Mouse (Mus musculus) cortical plate, adult 2 months (tissue): ENCODE measurements around the gene Tmem26. TPM values are rescaled to one million over a fixed set of nuclear protein-coding genes. Genes with fewer than 3 reads are reported as not detected.

Source experiments
- H3K27ac ChIP-seq: fragments of 200-500 bp; 2 replicates; pipeline ENCODE4 v1.5.1; 2012; ENCODE audit warnings: low read length, control low read depth, inconsistent platforms; ENCODE audit not compliant: insufficient read depth
- H3K4me1 ChIP-seq: fragments of 200-500 bp; 2 replicates; pipeline ENCODE4 v1.6.1; 2011; ENCODE audit warnings: low read length; ENCODE audit not compliant: control insufficient read depth, insufficient read depth
- H3K4me3 ChIP-seq: fragments of 200-500 bp; 2 replicates; pipeline ENCODE4 v1.5.1; 2011; ENCODE audit warnings: mild to moderate bottlenecking, low read length, control low read depth; ENCODE audit not compliant: insufficient read depth
- CTCF ChIP-seq: fragments of 200-500 bp; IDR thresholded peaks from 2 replicates; pipeline ENCODE4 v1.5.1; 2011; ENCODE audit warnings: mild to moderate bottlenecking, control low read depth, low read length; ENCODE audit not compliant: insufficient read depth; ENCODE audit errors: extremely low read depth
- POLR2A ChIP-seq: fragments of 200-500 bp; IDR thresholded peaks from 2 replicates; pipeline ENCODE4 v1.6.1; 2011; ENCODE audit warnings: mild to moderate bottlenecking, low read length, control low read depth; ENCODE audit not compliant: insufficient read depth; ENCODE audit errors: extremely low read depth
- polyA plus RNA-seq: library from polyadenylated mRNA; depleted of rRNA; stranded (reverse); fragments of >200 nt; gene quantifications from 2 replicates; pipeline ENCODE4 v1.2.3, GENCODE M21; 2012

The Tmem26 gene
- polyA plus RNA-seq, 1 experiment, result 0.02 TPM

GRCm38 (mm10) chr10:68740251-68740650 is 16.8 kb downstream of the Tmem26 start:
- H3K27ac ChIP-seq, result no peak overlapping the region
- H3K4me3 ChIP-seq, result no peak overlapping the region
- H3K4me1 ChIP-seq, result no peaks in the 10 kb centered on the region
- TF ChIP-seq POLR2A (no peak), CTCF (no peak)

GRCm38 (mm10) chr10:68750921-68751320 is 27.5 kb downstream of the Tmem26 start:
- no peak for TF ChIP-seq POLR2A
- no peak for TF ChIP-seq CTCF
- no peaks in the 10 kb centered on the region for H3K4me1 ChIP-seq
- no peak overlapping the region for H3K27ac ChIP-seq
- no peak overlapping the region for H3K4me3 ChIP-seq

- Histone ChIP-seq H3K4me3 (no peak overlapping the region), H3K4me1 (no peaks in the 10 kb centered on the region), H3K27ac (no peak overlapping the region)
- no peak for TF ChIP-seq POLR2A
- TF ChIP-seq CTCF, result peak; percentile 27; the same call in 1 of the 2 replicates
Observed at GRCm38 (mm10) chr10:68759238-68759637, 35.8 kb downstream of the Tmem26 start.

GRCm38 (mm10) chr10:68759789-68760188 is 36.3 kb downstream of the Tmem26 start:
- TF ChIP-seq CTCF (no peak), POLR2A (no peak)

GRCm38 (mm10) chr10:68781067-68781868 is 57.8 kb downstream of the Tmem26 start:
- Histone ChIP-seq H3K27ac (no peak overlapping the region), H3K4me1 (no peaks in the 10 kb centered on the region), H3K4me3 (no peak overlapping the region)
- TF ChIP-seq CTCF, result no peak
- TF ChIP-seq POLR2A, result no peak

More at GRCm38 (mm10) chr10:68759789-68760188, 36.3 kb downstream of the Tmem26 start:
- Histone ChIP-seq H3K27ac (no peak overlapping the region), H3K4me3 (no peak overlapping the region), H3K4me1 (no peaks in the 10 kb centered on the region)

- TF ChIP-seq CTCF (no peak), POLR2A (no peak)
- Histone ChIP-seq H3K27ac (no peak overlapping the region), H3K4me1 (no peaks in the 10 kb centered on the region), H3K4me3 (no peak overlapping the region)
Observed at GRCm38 (mm10) chr10:68782724-68783123, 59.3 kb downstream of the Tmem26 start.

- TF ChIP-seq CTCF (no peak), POLR2A (no peak)
- Histone ChIP-seq H3K4me3 (no peak overlapping the region), H3K4me1 (no peaks in the 10 kb centered on the region), H3K27ac (no peak overlapping the region)
Observed at GRCm38 (mm10) chr10:68783856-68784255, 60.4 kb downstream of the Tmem26 start.

GRCm38 (mm10) chr10:68784463-68784862 is 61.0 kb downstream of the Tmem26 start:
- TF ChIP-seq POLR2A (no peak), CTCF (no peak)
- Histone ChIP-seq H3K27ac (no peak overlapping the region), H3K4me3 (no peak overlapping the region), H3K4me1 (no peaks in the 10 kb centered on the region)

- TF ChIP-seq POLR2A (no peak), CTCF (no peak)
- no peak overlapping the region for H3K27ac ChIP-seq
- no peaks in the 10 kb centered on the region for H3K4me1 ChIP-seq
- H3K4me3 ChIP-seq, result no peak overlapping the region
Observed at GRCm38 (mm10) chr10:68795466-68795865, 72.0 kb downstream of the Tmem26 start.

GRCm38 (mm10) chr10:68799883-68800282 is 76.4 kb downstream of the Tmem26 start:
- H3K4me3 ChIP-seq, result no peak overlapping the region
- H3K27ac ChIP-seq, result no peak overlapping the region
- no peaks in the 10 kb centered on the region for H3K4me1 ChIP-seq
- TF ChIP-seq CTCF (no peak), POLR2A (no peak)
